8 mouse cellular contexts compared by ENCODE assay signal in genomic region chr2:166683885-166684544, GRCm38 (mm10). TPM values are rescaled to one million over a fixed set of nuclear protein-coding genes. Genes with fewer than 3 reads are reported as not detected.
DNase-seq lines count a peak whose midpoint lies in the region; ATAC-seq lines count a peak whose summit lies in the region.

No protein-coding gene starts in this region.

- peak overlapping the region; percentile 48 for H3K4me2 ChIP-seq in liver, embryonic 11.5 days

- peaks cover 17% of the 10 kb centered on the region for H3K4me1 ChIP-seq in liver, embryonic 11.5 days (replicated peaks; ENCODE audit: control insufficient read depth, insufficient read depth, low read length)

- no peak overlapping the region for H3K27ac ChIP-seq in liver, embryonic 11.5 days (ENCODE audit: low read depth, low read length)

- WGBS in liver, embryonic 11.5 days: 10% methylated on average over 13 of the region's 13 CpGs

- peak; percentile 19 for DNase-seq in adrenal gland, adult 2 months
- no peak for DNase-seq in adrenal gland, adult 18-20 months (ENCODE audit: low spot score in 2 of 2)
- DNase-seq in testis, postnatal 14 days (ENCODE audit: low spot score): peak; percentile 68
- no peak for DNase-seq in testis, postnatal 10 days (ENCODE audit: low spot score)
- DNase-seq in liver, embryonic 11.5 days (ENCODE audit: low spot score): peak; percentile 51
- DNase-seq in Muller cell, postnatal 12 days (ENCODE audit: inconsistent ontology term): no peak
- no peak for DNase-seq in layer of hippocampus, postnatal 25 days (ENCODE audit: extremely low spot score in 1 of 2, low spot score in 1 of 2)

- H3K9ac ChIP-seq in liver, embryonic 11.5 days (ENCODE audit: low read depth, low read length): no peak overlapping the region

- H3K4me3 ChIP-seq in liver, embryonic 11.5 days (ENCODE audit: low read depth, low read length): peak overlapping the region; percentile 26

- no peaks in the 10 kb centered on the region for H3K27me3 ChIP-seq in liver, embryonic 11.5 days (replicated peaks; ENCODE audit: control insufficient read depth, insufficient read depth, low read length)

- no peaks in the 10 kb centered on the region for H3K9me3 ChIP-seq in liver, embryonic 11.5 days (ENCODE audit: control insufficient read depth, low read length)

- no peaks in the 10 kb centered on the region for H3K36me3 ChIP-seq in liver, embryonic 11.5 days (ENCODE audit: control insufficient read depth, insufficient read depth, low read length)

- ATAC-seq in liver, embryonic 11.5 days (replicated peaks; ENCODE audit: low FRiP score): peak; percentile 60
- ATAC-seq in monocyte, adult 5-6 weeks (replicated peaks; ENCODE audit: insufficient number of reproducible peaks, low FRiP score, low TSS enrichment, poor library complexity, severe bottlenecking): peak; percentile 49

RNA-seq across cellular contexts. Expression of gene Prex1, which starts 29.6 kb away (rescaled TPM):
- 10 to 100 TPM; 11.2 to 18.2 TPM for total RNA-seq in adrenal gland, adult 2 months (2021)
- 35.4 and 37.9 TPM in 2 replicates for polyA plus RNA-seq in adrenal gland, adult 2 months (2012; rRNA removed)
- total RNA-seq in adrenal gland, adult 18-20 months (2021): 10 to 100 TPM in 1 of 2 experiments, 1 to 10 TPM in 1; 9.4 to 12.7 TPM
- polyA plus RNA-seq in liver, embryonic 11.5 days (2014; fragmentation: Nextera tagmentation; extraction: Ambion mirVana): 16.1 and 16.5 TPM in 2 replicates
- 118 to 236 TPM (median 124 TPM) in 3 replicates for total RNA-seq in monocyte, adult 5-6 weeks (2017)
- total RNA-seq in layer of hippocampus, postnatal 25 days (2021): 10 to 100 TPM; 75.4 to 85.2 TPM

Comparison
In these comparisons a context has a peak if more than half of its experiments do, and no peak if none do; other contexts are left out.
1. DNase-seq: peak in adrenal gland, adult 2 months (single experiment), testis, postnatal 14 days (single experiment) and liver, embryonic 11.5 days (single experiment); none in adrenal gland, adult 18-20 months (0 of 2), testis, postnatal 10 days (single experiment), Muller cell, postnatal 12 days (single experiment) and layer of hippocampus, postnatal 25 days (0 of 2).